Mouse (Mus musculus): ENCODE results near the gene Tbc1d19.

GRCm38 (mm10) chr5:53809115-53809991 is at the start of gene Tbc1d19:
- TF ChIP-seq CTCF (IDR thresholded peaks at IDR 0.05; ENCODE audit: insufficient read depth, low read length) (no peak), POLR2A (IDR thresholded peaks at IDR 0.05; ENCODE audit: borderline replicate concordance, extremely low read depth, low read depth, low read length) (no peak; the same call in 1 of the 2 replicates)

Data from lung, adult 2 months (tissue).